Mouse (Mus musculus) stomach, postnatal 0 days (tissue): ENCODE measurements around the gene Ednrb.

ENCODE experiments used
- CTCF ChIP-seq: IDR thresholded peaks from 2 replicates; pipeline ENCODE4 v1.5.1; 2016; ENCODE audit warnings: antibody characterized with exemption, low read depth, mild to moderate bottlenecking, moderate library complexity
- EP300 ChIP-seq: optimal IDR thresholded peaks from 2 replicates; pipeline ENCODE3; 2016; ENCODE audit warnings: antibody characterized with exemption

- TF ChIP-seq CTCF: no peak
- no peak for TF ChIP-seq EP300
These were observed 22.4 kb upstream of the Ednrb start for GRCm38 (mm10) chr14:103866636-103867035.
